Mouse (Mus musculus) mouse trophoblast stem cell (cell line): ENCODE results near the gene Sema6d.

Experiments
- in situ Hi-C, 2 experiments: fragments of 300-500 bp; cut with MseI, MboI; formaldehyde crosslinking; loops; 2 replicates in 1 of 2; 3 replicates in 1 of 2; pipeline ENCODE4 v1.15.1; 2025

Gene Sema6d

GRCm38 (mm10) chr2:124401727-124402380 lies 312.1 kb downstream of the Sema6d start:
- in situ Hi-C loops, result no loop called here

- in situ Hi-C loops, result no loop called here
Measured at GRCm38 (mm10) chr2:124403571-124403970, 313.8 kb downstream of the Sema6d start.

GRCm38 (mm10) chr2:124403981-124404380 lies 314.2 kb downstream of the Sema6d start:
- in situ Hi-C loops, result no loop called here

GRCm38 (mm10) chr2:124404631-124405562 lies 315.1 kb downstream of the Sema6d start:
- in situ Hi-C loops, result no loop called here

- in situ Hi-C loops, result no loop called here
Measured at GRCm38 (mm10) chr2:124408956-124409355, 319.2 kb downstream of the Sema6d start.

GRCm38 (mm10) chr2:124416730-124417129 lies 327.0 kb downstream of the Sema6d start:
- in situ Hi-C loops, result no loop called here

GRCm38 (mm10) chr2:124418319-124418718 lies 328.6 kb downstream of the Sema6d start:
- in situ Hi-C loops, result no loop called here

- in situ Hi-C loops, result no loop called here
Measured at GRCm38 (mm10) chr2:124420170-124420825, 330.5 kb downstream of the Sema6d start.

GRCm38 (mm10) chr2:124429744-124430143 lies 340.0 kb downstream of the Sema6d start:
- in situ Hi-C loops, result no loop called here

- in situ Hi-C loops, result no loop called here
Measured at GRCm38 (mm10) chr2:124430708-124431107, 340.9 kb downstream of the Sema6d start.

- in situ Hi-C loops, result no loop called here
Measured at GRCm38 (mm10) chr2:124435382-124436002, 345.7 kb downstream of the Sema6d start.

- in situ Hi-C loops, result no loop called here
Measured at GRCm38 (mm10) chr2:124436704-124437103, 346.9 kb downstream of the Sema6d start.

GRCm38 (mm10) chr2:124444199-124444598 lies 354.4 kb downstream of the Sema6d start:
- in situ Hi-C loops, result no loop called here

- in situ Hi-C loops, result no loop called here
Measured at GRCm38 (mm10) chr2:124455881-124456280, 366.1 kb downstream of the Sema6d start.

- in situ Hi-C loops, result no loop called here
Measured at GRCm38 (mm10) chr2:124456999-124457398, 367.2 kb downstream of the Sema6d start.

GRCm38 (mm10) chr2:124458028-124458427 lies 368.3 kb downstream of the Sema6d start:
- in situ Hi-C loops, result no loop called here

- in situ Hi-C loops, result no loop called here
Measured at GRCm38 (mm10) chr2:124460956-124461355, 371.2 kb downstream of the Sema6d start.

GRCm38 (mm10) chr2:124461378-124461851 lies 371.6 kb downstream of the Sema6d start:
- in situ Hi-C loops, result no loop called here

- in situ Hi-C loops, result no loop called here
Measured at GRCm38 (mm10) chr2:124465004-124465946, 375.5 kb downstream of the Sema6d start.

GRCm38 (mm10) chr2:124467429-124467828 lies 377.7 kb downstream of the Sema6d start:
- in situ Hi-C loops, result no loop called here
